Mouse (Mus musculus) natural killer cell, adult 2 months (primary cell): ENCODE results near the gene Itga11.
A peak's percentile ranks its signal among the peaks of the same experiment; 100 is the strongest.
"Not testable (repeated sequence)": the region's sequence is repeated elsewhere in the genome, so short reads cannot be mapped to it uniquely, and the experiment has no call there.

Source experiments
- DNase-seq, 2 experiments: peaks; one replicate each; pipeline ENCODE4 v3.0.0; 2022; ENCODE audit warnings: low spot score in 2 of 2

Itga11 gene

DNA sequence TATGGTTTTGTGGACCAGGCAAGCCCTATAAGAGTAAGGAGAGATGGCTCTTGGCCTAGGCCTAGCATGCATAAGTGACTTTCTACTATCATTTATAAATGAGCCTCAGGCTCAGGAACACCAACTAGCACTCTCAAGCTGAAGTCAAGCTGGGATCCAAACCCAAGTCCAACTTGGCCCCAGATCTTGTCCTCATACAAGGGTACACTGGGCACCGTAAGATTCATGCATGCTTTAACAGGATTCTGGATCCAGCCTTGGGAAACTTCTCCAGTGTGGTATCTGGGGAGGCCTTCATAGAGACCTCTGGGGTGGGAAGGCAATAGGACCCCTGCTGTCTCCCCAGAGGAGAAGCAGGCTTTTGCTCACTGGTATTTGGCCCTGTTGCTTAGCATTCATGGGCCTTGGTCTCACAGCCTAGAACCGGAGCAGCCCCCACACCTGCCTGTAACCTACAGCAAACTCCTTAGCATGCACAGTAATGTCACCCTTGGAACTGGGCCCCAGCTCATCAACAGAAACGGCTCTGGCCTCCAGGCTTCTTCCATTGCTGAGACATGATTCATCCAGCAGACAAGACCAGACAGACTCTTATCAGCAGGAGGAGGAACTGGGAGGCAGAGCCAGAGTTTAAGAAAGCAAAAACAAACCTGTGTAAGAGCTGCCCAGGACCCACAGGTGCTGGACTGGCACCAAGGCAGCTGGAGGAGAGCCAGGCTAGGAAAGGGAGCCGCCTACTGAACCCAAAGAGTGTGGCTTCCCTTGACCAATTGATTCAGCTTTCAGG lies 140.4 kb downstream of the Itga11 start:
- DNase-seq: no peak

DNA sequence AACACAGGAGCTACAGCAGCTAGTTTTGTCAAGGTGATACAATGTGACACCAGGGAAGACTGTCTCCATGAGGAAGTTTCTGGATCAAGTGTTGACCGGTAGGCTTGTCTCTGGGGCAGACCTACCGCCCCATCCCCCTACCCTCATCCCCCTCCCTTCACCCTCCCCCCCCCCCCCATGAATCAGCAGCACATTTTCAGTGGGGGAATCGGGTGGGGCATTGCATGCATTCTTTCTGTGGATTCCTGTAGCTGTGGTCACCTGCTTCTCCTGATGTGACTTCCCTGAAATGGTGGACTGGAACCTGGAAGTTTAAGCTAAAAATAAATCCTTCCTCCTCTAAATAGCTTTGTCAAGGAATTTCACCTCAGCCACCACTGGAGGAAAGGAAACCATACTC lies 141.9 kb downstream of the Itga11 start:
- DNase-seq: no peak

DNA sequence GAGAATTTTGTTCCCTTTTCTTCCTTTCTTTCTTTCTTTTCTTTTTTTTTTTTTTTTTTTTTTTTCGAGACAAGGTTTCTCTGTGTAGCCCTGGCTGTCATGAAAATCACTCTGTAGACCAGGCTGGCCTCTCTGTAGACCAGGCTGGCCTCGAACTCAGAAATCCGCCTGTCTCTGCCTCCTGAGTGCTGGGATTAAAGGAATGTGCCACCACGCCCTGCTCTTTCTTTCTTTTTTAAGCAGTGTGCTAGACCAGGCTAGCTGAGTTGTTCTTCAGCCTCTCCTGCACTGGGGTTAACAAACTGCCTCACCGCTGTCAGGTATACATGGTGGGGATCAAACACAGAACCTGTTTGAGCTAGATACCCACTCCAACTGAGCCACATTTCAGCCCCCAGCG lies 142.3 kb downstream of the Itga11 start:
- DNase-seq: not testable (repeated sequence)

DNA sequence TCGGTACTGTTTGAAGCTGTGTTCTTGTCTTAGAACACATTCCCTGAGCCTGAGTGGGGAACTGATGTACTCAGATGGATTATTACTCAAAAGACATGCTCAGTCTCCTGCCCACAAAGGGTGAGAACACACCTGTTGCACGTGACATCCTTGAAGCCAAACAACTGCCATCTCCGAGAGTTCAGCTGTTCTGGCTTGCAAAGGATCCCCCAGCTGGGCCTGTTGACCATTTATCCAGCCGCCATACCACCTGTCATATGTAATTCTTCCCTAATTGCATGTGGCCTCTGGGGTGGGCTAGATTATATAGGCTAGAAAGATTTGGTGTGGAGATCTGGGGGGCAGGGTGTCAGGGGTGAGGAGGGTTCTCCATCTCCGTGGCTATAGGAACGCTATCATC lies 143.2 kb downstream of the Itga11 start:
- DNase-seq: no peak

DNA sequence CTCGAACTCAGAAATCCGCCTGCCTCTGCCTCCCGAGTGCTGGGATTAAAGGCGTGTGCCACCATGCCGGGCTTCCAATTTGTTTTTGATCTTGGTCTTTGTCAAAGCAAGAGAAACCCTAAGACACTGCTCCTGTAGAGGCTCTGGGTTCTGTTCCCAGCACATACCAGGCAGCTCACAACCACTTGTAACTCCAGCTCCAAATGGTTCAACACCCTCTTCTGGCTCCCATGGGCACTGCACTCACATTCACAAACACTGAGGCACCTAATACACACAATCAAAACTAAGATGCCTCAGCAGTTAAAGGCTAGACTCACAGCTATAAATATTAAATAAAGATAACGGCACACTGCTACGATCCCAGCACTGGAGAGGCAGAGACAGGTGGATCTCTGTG lies 144.2 kb downstream of the Itga11 start:
- no peak for DNase-seq

DNA sequence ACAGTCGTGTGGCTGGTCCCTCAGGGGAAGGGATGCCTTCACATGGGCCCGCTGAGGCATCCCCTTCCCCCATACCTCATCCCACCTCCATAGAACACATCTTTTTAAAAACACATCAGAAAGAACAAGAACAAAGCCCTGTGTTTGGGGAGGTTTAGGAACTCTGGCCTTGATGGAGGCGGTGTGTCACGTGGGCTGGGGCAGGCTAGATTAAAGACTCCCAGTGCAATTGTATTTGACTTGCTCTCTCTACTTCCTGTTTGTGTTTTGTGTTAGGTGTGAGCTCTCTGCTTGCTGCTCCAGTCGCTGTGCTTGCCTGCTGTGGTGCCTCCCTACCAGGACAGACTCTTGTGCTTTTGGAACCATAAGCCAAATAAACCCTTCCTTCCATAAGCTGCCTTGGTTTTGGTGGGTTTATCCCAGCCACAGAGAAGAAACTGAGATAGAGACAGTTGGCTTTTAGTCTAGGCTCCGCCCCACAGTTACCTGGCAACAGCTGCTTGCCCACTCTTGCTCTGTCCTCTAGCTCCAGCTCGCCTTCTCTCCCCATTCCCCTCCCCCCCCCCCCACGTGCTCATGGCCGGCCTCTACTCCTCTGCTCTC lies 148.3 kb downstream of the Itga11 start:
- DNase-seq: no peak

DNA sequence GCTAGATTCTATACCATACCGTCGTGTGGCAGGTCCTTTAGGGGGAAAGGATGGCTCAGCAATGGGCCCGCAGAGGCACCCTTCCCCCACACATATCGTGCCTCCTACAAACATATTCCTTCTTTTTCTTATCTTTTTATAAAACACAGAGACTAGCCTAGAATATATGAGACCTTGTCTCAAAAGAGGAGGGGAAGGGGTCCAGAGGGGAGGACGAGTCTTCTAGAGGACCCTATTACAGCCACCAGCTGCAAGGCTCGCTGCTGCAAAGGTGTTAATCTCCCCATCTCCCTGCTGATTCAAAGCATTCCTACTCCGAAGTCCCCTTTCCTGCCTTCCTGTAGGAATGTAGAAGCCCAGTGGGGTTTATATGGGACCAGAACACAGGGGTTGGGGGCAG lies 148.8 kb downstream of the Itga11 start:
- no peak for DNase-seq

DNA sequence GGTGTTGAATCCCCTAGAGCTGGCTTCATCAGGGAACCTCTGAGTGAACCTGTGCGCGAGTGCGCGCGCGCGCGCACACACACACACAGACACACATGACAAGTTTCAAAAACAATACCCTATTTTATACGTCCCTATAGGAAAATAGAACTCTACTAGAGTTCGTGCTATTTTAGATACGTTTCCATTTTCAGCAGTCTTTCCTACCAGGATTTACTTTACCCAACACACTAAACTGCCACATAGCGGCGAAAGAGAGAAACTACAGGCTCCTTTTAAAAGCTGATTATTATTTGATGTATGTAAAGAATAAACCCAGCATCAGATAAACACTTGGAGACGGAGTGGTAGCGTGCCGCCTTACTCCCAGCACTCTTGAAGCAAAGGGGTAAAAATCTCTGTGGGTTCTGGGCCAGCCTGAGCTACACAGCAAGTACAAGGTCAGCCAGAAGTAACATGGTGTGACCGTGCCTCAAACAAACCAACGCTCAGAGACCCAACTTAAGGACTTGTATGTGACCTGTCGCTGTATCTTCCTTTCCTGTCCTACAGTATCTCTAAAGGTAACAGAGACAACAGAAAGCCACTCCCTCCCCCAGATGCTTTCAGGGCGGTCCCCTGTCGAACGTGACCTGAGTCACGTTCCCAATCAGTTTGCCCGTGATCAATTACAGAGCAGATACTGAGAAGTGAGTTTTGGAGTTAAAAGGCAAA lies 150.5 kb downstream of the Itga11 start:
- no peak for DNase-seq

DNA sequence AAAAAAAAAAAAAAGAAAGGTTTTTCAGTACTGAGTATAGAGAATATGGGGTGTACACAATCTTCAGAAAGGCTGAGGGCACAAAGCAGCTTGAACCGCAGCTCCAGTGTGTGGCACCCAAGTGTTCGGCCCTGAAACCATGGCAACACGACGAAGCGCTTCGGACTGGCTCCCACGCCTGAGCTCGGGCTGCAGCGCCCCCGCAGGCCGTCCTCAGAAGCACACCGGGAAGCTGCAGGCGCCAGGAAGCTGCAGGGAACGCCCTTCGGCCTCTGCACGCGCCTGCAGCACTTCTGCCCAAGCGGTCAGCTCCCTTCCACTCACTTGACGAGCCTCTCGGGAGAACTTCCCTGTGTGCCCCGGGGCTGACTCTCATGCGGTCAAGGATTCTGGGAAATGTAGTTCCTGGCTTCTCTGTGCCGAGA lies 151.0 kb downstream of the Itga11 start:
- peak; percentile 79 to 87 for DNase-seq

DNA sequence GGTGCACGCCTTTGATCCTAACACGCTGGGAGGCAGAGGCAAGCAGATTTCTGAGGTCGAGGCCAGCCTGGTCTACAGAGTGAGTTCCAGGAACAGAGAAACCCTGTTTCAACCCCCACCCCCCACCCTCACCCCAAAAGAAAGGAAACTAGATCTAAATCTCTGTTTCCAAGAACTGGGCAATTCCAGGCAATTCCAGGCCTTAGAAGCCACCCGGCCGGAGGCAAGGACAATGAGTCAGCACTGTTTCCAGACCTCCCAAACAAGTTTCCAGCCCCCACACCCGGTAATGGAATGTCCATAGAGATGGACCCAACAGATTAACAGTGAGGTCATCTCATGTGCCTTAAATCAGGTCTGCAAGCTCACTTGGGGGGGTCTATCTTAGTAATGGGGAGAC lies 152.3 kb downstream of the Itga11 start:
- no peak for DNase-seq
